Mouse (Mus musculus) adrenal gland, postnatal 10 days (tissue): ENCODE measurements at regions not wholly inside any gene's neighbourhood (a gene's known extent, or its start where the extent isn't known, plus 50 kb on each side); places are given as distances from the start of the nearest gene placed in this dataset.
"Not testable (repeated sequence)": the region's sequence is repeated elsewhere in the genome, so short reads cannot be mapped to it uniquely, and the experiment has no call there.

Experiments used
- DNase-seq: peaks from one replicate; pipeline ENCODE4 v3.0.0; 2021; ENCODE audit warnings: mixed read lengths

DNA sequence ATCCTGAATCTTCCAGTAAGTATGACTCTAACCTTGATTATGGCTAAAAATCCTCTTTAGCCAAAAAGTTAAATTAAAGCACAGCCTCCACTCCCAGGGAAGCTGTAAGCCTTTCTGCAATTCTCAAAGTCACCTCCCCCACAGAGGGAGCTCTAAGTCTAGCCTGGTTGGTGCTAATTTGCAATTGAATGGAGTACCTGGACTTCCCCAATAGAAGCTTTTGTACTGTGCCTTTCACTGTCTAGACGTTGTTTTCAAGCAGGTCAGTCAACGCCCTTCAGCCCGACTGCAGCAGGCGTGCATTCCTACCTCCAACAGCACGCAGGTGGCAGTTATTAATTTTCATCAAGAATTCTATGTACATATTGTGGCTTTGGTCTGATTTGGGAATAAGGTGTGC is 87.2 kb downstream of the Catsperg2 start:
- not testable (repeated sequence) for DNase-seq

GRCm38 (mm10) chr7:29602356-29602755 is 83.9 kb upstream of the Sipa1l3 start:
- DNase-seq: no peak

- no peak for DNase-seq
Measured at GRCm38 (mm10) chr7:29601337-29601736, 82.9 kb upstream of the Sipa1l3 start.

- peak; percentile 70 for DNase-seq
Measured at GRCm38 (mm10) chr7:29597291-29597690, 78.8 kb upstream of the Sipa1l3 start.

DNA sequence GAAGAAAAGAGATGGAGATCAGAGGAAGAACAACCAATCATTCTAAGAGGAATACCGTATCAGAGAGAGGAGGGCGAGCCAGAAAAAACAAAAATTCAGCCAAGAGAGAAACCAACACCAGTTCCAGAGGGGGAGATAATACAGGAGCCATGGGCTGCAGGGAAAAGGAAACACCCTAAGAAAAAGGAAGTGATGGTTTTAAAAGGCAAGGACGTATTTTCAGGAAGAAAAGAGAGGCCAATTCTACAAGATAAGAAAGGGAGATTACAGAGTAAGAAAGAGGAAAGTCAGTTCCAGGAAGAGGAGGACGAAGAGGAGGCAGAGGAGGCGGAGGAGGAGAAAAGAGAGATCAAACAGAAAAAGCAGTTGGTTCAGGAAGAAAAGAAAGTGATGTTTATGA is 59.7 kb upstream of the Sipa1l3 start:
- DNase-seq: no peak

- DNase-seq: no peak
Measured at GRCm38 (mm10) chr7:29575606-29576005, 57.2 kb upstream of the Sipa1l3 start.
